Mouse (Mus musculus): ENCODE measurements at regions not wholly inside any gene's neighbourhood (a gene's known extent, or its start where the extent isn't known, plus 50 kb on each side); places are given as distances from the start of the nearest gene placed in this dataset.
A peak's percentile ranks its signal among the peaks of the same experiment; 100 is the strongest.

DNA sequence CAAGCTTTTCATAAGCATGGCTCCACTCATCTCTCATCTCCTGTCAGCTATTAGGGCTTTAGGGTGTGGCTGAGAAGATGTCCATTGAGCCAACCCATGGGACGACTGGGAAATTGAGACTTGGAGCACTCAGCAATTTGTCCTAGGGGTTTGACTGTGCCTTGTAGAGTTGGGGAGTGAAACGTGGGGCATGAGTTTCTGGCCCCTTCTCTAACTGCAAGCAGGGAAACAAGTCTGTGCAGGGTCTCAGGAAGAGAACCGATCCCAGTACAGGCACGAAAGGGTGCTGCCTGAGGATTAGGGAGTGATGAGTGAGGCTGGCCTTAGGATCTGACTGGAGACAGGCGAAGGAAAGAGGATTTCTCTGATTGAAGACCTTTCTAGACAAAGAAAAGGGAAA is 229.7 kb upstream of the Tbc1d5 start:
- no peak for ATAC-seq (replicated peaks; ENCODE audit: low read depth, poor library complexity, severe bottlenecking)

GRCm38 (mm10) chr17:51408367-51408766 is 229.2 kb upstream of the Tbc1d5 start:
- peak; percentile 58 for ATAC-seq (replicated peaks; ENCODE audit: low read depth, poor library complexity, severe bottlenecking)

DNA sequence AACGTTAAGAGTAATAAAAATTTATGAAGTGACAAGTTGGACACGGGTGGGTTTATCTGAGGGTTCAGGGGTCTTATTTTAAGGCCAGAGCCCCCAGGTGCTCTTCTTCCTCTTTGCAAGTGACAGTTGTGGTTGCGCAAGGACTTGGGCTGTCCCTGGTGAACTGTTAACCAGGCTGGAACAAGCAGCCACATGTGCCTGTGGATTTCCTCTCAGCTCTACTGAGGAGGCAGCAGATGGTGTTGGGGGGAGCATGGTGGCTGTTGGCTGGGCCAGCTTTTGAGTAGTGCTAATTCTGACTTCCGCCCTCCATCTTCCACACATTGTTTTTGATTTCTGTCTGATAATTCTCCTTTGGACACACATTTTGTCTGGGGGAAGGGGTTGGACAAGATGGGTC is 227.9 kb upstream of the Tbc1d5 start:
- ATAC-seq (replicated peaks; ENCODE audit: low read depth, poor library complexity, severe bottlenecking) = peak; percentile 93

DNA sequence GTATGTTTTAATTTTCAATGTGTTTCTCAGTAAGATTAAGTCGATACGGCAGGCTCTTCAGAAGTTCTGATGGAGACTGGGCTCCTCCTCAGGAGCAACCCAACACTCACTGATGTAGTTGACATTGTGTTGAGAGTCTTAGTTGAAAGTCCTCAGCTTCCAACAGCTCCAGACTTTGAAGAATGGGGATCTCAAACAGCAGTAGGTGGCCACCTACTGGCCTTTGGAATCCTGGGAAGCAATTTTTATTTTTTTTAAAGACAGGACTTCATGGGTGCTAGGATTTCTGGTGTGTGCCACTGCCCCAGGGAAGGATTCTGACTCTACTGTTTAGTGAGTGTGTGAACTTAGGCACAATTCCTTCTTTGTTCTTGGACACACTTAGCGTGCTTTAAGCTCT is 225.9 kb upstream of the Tbc1d5 start:
- no peak for ATAC-seq (replicated peaks; ENCODE audit: low read depth, poor library complexity, severe bottlenecking)

- ATAC-seq (replicated peaks; ENCODE audit: low read depth, poor library complexity, severe bottlenecking) = peak; percentile 89
Measured at GRCm38 (mm10) chr17:51397973-51398372, 218.8 kb upstream of the Tbc1d5 start.

DNA sequence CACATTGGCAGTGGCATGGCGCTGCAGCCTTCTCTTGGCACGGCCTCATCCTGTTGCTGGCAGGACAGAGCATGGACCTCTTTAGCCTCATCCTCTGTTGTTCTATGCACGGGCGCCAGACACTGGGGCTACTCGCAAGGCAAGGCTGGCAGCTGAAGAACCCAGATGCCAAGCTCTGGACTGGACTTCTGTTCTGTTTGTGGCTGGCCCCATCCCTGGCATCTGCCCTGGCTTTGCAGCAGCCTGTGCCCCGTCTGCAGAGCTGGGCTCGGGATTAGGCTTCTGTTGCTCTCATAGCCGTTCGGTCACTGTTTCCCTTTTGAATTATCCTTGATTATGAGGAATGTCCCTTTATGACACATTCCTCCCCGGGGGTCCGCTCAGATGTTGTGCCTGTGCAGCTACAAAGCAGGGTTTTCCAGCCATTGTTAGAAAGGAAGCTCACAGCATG is 214.6 kb upstream of the Tbc1d5 start:
- no peak for ATAC-seq (replicated peaks; ENCODE audit: low read depth, poor library complexity, severe bottlenecking)

DNA sequence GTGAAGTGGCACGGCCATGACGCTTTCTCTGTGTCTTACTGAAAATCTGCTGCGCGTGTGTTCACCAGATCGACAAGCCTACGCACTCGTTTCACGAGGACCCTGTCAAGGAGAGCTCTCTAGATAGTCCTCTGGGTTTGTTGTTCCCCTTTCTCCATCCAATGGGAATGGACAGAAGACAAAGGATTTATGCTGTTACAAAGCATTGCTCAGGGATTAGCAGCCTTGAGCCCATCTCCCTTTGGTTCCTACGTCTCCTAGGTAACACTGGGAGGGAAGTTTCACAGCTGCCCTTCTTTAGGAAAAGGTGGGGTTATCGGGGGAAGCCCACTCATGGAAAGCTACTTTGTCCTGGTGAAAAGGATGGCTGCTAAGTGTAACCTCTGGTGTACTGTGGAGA is 212.7 kb upstream of the Tbc1d5 start:
- no peak for ATAC-seq (replicated peaks; ENCODE audit: low read depth, poor library complexity, severe bottlenecking)

DNA sequence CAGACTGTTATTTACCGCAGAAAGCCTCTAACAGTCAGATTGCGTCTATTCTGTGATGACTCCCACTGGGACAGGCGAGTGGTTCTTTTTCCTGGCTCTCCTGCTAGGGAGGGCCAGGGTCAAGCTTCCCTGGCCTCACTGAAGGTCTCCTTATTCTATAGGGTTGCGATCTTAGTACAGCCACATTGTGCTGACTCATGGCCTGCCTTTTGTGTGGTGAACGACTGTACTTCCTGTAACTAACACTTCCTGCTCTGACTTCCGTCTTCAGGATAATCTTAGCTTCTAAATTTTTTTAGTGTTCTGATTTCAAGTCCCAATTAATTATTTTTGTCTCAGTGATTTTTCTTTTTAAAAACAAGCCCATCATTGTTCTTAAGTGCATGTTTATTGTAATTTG is 203.4 kb upstream of the Tbc1d5 start:
- ATAC-seq (replicated peaks; ENCODE audit: low read depth, poor library complexity, severe bottlenecking) = peak; percentile 83

DNA sequence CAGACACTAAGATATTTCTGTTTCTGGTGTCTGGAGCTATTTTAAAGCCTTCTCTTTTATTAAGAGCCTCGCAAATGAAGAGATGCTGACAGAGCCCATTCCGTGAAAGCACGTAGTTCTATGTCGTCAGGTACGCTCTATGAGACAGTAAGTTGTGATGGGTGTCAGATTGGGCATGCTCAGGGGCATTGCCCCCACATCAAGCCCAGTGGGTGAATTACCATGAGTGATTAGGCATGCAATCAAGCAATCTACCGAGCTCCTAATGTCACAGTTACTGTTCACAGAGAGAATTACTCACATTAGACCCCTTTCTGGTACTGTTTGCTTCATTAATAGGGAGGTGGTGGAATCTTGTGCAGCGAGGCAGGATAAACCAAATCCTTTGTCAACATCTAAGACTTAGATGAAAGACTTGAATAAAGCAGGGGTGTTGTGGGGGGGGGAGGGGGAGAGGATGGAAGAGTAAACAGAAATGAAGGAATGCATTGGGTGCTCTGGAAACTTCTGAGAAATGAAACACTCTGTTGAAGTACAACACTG is 192.9 kb upstream of the Tbc1d5 start:
- no peak for ATAC-seq (replicated peaks; ENCODE audit: low read depth, poor library complexity, severe bottlenecking)

GRCm38 (mm10) chr17:51370990-51371389 is 191.8 kb upstream of the Tbc1d5 start:
- ATAC-seq (replicated peaks; ENCODE audit: low read depth, poor library complexity, severe bottlenecking) = peak; percentile 45

DNA sequence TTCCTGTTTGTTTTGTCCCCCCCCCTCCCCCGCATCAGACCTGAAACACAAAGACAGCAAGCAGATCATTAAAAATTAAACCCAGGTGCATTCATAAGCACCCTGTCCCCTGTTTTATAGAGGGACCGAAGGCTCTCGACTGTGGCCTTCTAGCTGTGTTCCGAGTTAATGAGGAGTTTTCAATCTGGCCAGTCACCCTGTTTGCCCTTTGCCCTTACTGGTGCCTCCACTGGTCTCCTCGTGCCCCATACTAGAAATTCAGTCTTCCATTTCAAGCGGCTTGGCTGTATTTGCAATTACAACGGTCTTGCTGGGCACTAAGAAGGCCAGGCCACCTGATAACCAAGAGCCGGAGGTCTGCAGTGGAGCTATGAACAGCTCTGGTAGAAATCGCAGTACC is 190.9 kb upstream of the Tbc1d5 start:
- no peak for ATAC-seq (replicated peaks; ENCODE audit: low read depth, poor library complexity, severe bottlenecking)

DNA sequence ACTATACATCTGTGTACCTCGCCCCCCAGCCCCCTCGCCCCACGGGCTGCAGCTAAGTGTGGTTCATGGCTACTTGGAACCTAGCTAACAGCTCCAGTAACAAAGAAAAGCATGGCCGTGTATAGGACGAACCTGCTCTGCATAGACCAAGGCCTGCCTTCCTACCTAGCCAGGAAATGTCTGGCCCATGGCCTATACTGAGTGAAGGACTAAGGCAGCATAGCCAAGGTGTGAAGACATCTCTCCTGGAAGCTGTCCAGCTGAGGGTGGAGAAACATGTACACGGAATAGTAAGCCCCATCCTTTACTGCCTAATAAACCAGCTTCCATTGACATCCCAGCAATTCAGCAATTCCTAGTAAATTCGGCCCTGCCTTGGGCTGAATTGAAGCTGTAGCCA is 183.6 kb upstream of the Tbc1d5 start:
- ATAC-seq (replicated peaks; ENCODE audit: low read depth, poor library complexity, severe bottlenecking) = no peak

DNA sequence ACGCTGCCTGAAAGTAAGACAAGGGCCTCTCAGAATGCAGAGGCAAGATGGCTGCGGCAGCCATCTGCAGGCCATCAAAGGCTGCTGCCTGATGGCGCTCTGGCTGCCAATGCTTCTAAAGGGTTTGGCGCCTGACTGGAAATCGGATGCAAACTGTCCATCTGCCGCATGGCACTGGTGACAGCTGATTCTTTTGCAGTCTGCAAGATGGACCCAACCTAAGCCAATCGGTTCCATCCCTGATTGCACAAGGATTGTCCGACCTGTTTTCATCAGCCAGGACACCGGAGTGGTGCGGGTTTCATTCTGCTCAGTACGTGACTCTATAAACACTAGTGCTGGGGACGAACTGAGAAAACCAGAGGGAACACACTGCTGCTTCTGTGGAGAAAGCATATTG is 183.1 kb upstream of the Tbc1d5 start:
- no peak for ATAC-seq (replicated peaks; ENCODE audit: low read depth, poor library complexity, severe bottlenecking)

DNA sequence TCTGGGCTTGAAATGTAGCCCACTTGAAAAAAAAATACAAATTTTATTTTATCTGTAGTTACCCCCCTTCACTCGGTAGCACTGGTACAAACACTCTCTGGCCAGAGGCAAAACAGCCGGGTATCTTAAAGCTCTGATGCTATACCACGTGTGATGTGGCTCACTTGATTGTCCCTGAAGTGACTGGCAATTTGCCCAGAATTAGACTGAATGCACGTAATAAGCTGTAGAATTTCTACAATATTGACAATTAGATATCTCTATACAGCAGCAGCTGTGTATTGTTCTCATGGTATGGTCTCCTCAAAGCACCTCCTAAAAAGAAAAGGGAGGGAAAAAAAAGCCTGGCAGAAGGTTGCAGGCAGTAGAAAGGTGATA is 179.2 kb upstream of the Tbc1d5 start:
- no peak for ATAC-seq (replicated peaks; ENCODE audit: low read depth, poor library complexity, severe bottlenecking)

DNA sequence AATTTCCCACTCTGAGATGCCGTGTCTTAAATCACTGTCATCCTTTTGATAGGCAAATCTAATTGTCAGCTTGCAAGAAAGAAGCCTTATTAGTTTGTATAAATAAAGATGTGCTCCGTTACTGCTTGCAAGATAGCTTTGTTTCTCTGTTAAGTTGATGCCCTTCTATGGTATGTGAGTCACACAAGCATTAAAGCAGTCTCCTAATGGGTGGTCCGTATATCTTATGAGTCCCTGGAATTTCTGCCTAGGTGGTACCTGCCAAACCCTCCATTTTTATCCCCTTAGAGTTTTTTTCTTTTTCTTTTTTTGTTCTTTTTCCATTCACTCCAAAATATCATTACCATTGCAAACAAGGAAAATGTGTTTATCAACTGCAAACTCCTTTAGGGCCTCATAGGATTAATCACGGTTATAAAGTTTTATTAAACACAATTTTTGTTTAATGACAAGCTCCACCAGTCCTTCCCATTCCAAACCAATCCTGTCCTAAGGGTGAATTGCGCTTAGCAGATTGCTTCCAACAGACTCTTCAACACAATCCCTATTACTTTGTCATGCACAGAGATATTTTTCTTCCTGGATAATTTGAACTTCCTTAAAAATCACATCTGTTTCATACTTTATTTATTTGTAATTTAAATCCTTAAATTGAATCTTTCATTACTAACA is 178.7 kb upstream of the Tbc1d5 start:
- ATAC-seq (replicated peaks; ENCODE audit: low read depth, poor library complexity, severe bottlenecking) = no peak

DNA sequence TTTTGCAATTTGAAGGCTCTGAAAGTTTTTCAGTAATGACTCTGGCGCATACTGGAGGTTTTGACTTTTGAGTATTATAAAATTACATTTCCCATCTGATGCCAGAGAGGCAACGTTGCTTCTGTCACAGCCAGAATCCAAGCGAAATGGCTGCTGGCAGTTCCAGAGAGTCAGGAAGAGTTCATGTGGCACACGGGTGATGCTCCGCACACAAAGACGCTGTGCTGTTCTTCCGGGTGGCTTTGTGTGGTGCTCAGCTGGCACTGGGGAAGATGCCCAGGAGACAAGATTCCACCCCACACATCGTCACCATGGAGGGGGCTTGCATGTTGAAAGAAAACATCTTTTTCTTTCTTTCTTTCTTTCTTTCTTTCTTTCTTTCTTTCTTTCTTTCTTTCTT is 177.3 kb upstream of the Tbc1d5 start:
- ATAC-seq (replicated peaks; ENCODE audit: low read depth, poor library complexity, severe bottlenecking) = no peak

- ATAC-seq (replicated peaks; ENCODE audit: low read depth, poor library complexity, severe bottlenecking) = no peak
Measured at GRCm38 (mm10) chr17:51321868-51322267, 142.7 kb upstream of the Tbc1d5 start.

- no peak for ATAC-seq (replicated peaks; ENCODE audit: low read depth, poor library complexity, severe bottlenecking)
Measured at GRCm38 (mm10) chr17:51321025-51321424, 141.9 kb upstream of the Tbc1d5 start.

DNA sequence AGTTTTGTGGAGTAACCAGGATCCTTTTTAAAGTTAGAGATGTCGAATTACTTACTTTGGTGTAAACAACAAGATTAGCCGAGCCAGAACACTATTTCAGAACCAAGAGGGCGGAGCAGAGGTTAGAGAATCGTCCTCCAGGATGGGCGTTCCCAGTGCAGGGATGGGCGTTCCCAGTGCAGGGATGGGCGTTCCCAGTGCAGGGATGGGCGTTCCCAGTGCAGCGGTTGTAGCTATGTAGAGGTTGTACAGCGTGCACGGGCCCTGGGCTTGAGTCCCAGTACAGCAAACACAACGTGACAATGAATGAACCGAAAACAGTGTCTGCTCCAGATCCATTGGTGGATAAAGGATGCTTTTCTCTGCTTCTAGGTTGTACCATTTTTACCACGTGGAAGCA is 125.8 kb upstream of the Tbc1d5 start:
- no peak for ATAC-seq (replicated peaks; ENCODE audit: low read depth, poor library complexity, severe bottlenecking)

DNA sequence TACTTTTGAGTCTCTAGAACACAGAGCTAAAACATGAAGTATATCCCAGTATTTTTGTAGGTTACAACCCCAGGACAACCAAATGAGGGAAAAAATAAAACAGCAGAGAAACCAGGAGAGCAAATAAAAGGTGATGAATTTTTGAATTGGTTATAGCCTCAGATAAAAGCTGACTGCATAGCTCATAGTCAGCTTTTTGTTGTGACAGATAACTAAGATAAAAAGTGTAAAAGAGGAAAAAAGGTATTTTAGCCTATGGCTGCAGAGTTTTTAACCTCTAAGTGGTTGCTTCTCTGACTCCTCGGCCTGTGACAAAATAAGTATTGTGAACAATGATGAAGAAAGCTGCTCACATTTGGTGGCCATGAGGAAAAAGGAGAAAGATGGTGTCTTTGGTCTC is 111.6 kb upstream of the Tbc1d5 start:
- ATAC-seq (replicated peaks; ENCODE audit: low read depth, poor library complexity, severe bottlenecking) = no peak

DNA sequence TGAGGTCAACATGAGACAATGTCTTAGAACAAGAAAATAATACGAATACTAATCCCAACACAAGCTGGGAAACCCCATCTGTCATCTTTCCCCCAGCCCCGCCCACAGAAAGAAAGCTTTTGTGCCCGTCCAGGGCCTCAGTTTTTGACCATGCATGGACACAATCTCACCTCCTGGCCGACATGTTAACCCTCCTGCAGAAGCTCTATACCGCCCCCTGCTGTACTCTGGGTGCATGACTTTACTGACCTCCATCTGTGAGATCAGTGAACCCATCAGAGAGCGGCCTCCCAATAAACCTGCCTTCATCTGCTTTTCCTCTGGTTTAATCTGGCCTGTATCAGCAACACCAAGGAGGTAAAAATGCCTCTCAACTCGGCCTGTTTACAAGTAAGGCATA is 109.6 kb upstream of the Tbc1d5 start:
- peak; percentile 82 for ATAC-seq (replicated peaks; ENCODE audit: low read depth, poor library complexity, severe bottlenecking)

DNA sequence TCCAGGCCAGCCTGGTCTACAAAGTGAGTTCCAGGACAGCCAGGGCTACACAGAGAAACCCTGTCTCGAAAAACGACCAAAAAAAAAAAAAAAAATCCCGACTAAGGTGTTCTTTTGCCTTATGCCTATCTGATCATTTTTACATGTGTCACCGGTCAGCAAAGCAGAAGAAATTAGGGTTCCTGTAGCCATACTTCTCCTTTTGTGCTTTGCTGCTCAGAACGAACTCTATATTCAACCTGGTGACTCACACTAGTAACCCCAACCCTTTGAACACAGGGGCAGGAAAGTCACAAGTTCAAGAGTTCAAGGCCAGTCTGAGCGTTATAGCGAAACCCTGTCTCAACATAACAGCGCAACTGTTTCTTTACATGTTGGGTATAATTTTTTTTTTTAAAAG is 108.7 kb upstream of the Tbc1d5 start:
- 0 out of 2 replicates have a peak, but pooled peaks have one; percentile 15 for ATAC-seq (replicated peaks; ENCODE audit: low read depth, poor library complexity, severe bottlenecking)
